Mouse (Mus musculus): ENCODE data around the gene Gm9733. TPM values are rescaled to one million over a fixed set of nuclear protein-coding genes. Genes with fewer than 3 reads are reported as not detected.
"Not testable (repeated sequence)": the region's sequence is repeated elsewhere in the genome, so short reads cannot be mapped to it uniquely, and the experiment has no call there.

The Gm9733 gene
- total RNA-seq (2015) (7.0 and 8.2 TPM in 2 replicates), total RNA-seq (2017) (8.3 and 12.4 TPM in 2 replicates)

- ATAC-seq (replicated peaks; ENCODE audit: poor library complexity): peak; percentile 78
Observed at GRCm38 (mm10) chr3:15332063-15332462, at the start of gene Gm9733. Gm9733 (minus strand) TSS chr3:15332302.

GRCm38 (mm10) chr3:15355690-15356089 lies 23.6 kb upstream of the Gm9733 start:
- not testable (repeated sequence) for ATAC-seq (replicated peaks; ENCODE audit: poor library complexity)

- ATAC-seq (replicated peaks; ENCODE audit: poor library complexity): peak; percentile 66
Observed at GRCm38 (mm10) chr3:15350318-15350717, 18.2 kb upstream of the Gm9733 start.

- peak; percentile 79 for ATAC-seq (replicated peaks; ENCODE audit: poor library complexity)
Observed at GRCm38 (mm10) chr3:15345606-15346005, 13.5 kb upstream of the Gm9733 start.

- peak; percentile 46 for ATAC-seq (replicated peaks; ENCODE audit: poor library complexity)
Observed at GRCm38 (mm10) chr3:15340287-15340686, 8.2 kb upstream of the Gm9733 start.

GRCm38 (mm10) chr3:15334182-15334581 lies 2.1 kb upstream of the Gm9733 start:
- no peak for ATAC-seq (replicated peaks; ENCODE audit: poor library complexity)

- ATAC-seq (replicated peaks; ENCODE audit: poor library complexity): peak; percentile 90
Observed at GRCm38 (mm10) chr3:15331545-15331944, 557 bp downstream of the Gm9733 start.

GRCm38 (mm10) chr3:15329549-15329948 lies 2.6 kb downstream of the Gm9733 start:
- no peak for ATAC-seq (replicated peaks; ENCODE audit: poor library complexity)

- peak; percentile 91 for ATAC-seq (replicated peaks; ENCODE audit: poor library complexity)
Observed at GRCm38 (mm10) chr3:15284424-15285328, 47.4 kb downstream of the Gm9733 start.

- ATAC-seq (replicated peaks; ENCODE audit: poor library complexity): peak; percentile 99
Observed at GRCm38 (mm10) chr3:15275899-15276526, 56.1 kb downstream of the Gm9733 start.

GRCm38 (mm10) chr3:15264450-15264849 lies 67.7 kb downstream of the Gm9733 start:
- ATAC-seq (replicated peaks; ENCODE audit: poor library complexity): peak; percentile 94

GRCm38 (mm10) chr3:15255726-15256125 lies 76.4 kb downstream of the Gm9733 start:
- ATAC-seq (replicated peaks; ENCODE audit: poor library complexity): no peak

Other genes with a start within 250 kb of the Gm9733 start
- 0.61 and 1.6 TPM in 2 replicates for gene Sirpb1a, start 94.2 kb upstream of the Gm9733 start, total RNA-seq (2015)
- 0.50 TPM in 1 of 2 replicates, not detected in the other for gene Sirpb1a, start 94.2 kb upstream of the Gm9733 start, total RNA-seq (2017)
- 0.42 and 1.5 TPM in 2 replicates for gene Sirpb1b, start 242.8 kb upstream of the Gm9733 start, total RNA-seq (2015)
- 0.30 and 0.79 TPM in 2 replicates for gene Sirpb1b, start 242.8 kb upstream of the Gm9733 start, total RNA-seq (2017)